Mouse (Mus musculus): ENCODE data around the gene Vmn1r177. TPM values are rescaled to one million over a fixed set of nuclear protein-coding genes. Genes with fewer than 3 reads are reported as not detected.

Gene Vmn1r177
- total RNA-seq (2023), result not detected

GRCm38 (mm10) chr7:23866349-23866748 is at the start of gene Vmn1r177:
Gene Vmn1r177, minus strand, starts transcription at chr7:23866449.

GRCm38 (mm10) chr7:23891709-23892108 is 25.5 kb upstream of the Vmn1r177 start, which contains the start of gene Vmn1r178:
Gene Vmn1r178, plus strand, starts transcription at chr7:23892009.

GRCm38 (mm10) chr7:23837272-23837671 is 29.0 kb downstream of the Vmn1r177 start, which contains the start of gene Vmn1r176:
Gene Vmn1r176, minus strand, starts transcription at chr7:23837372.

Other genes with a start within 250 kb of the Vmn1r177 start
- gene Vmn1r171, start 235.7 kb downstream of the Vmn1r177 start, total RNA-seq (2023), result not detected
- gene Vmn1r172, start 208.1 kb downstream of the Vmn1r177 start, total RNA-seq (2023), result not detected
- gene Vmn1r173, start 165.7 kb downstream of the Vmn1r177 start, total RNA-seq (2023), result not detected
- gene Vmn1r174, start 114.2 kb downstream of the Vmn1r177 start, total RNA-seq (2023), result not detected
- gene Vmn1r175, start 55.8 kb downstream of the Vmn1r177 start, total RNA-seq (2023), result not detected
- gene Vmn1r176, start 29.1 kb downstream of the Vmn1r177 start, total RNA-seq (2023), result not detected
- gene Vmn1r178, start 25.6 kb upstream of the Vmn1r177 start, total RNA-seq (2023), result not detected
- not detected for gene Vmn1r179, start 60.5 kb upstream of the Vmn1r177 start, total RNA-seq (2023)
- not detected for gene Vmn1r180, start 84.2 kb upstream of the Vmn1r177 start, total RNA-seq (2023)
- not detected for gene Vmn1r181, start 108.2 kb upstream of the Vmn1r177 start, total RNA-seq (2023)
- gene V1rd19, start 135.2 kb upstream of the Vmn1r177 start, total RNA-seq (2023), result not detected
- gene Vmn1r183, start 186.8 kb upstream of the Vmn1r177 start, total RNA-seq (2023), result not detected
- gene Zfp180, start 215.5 kb upstream of the Vmn1r177 start, total RNA-seq (2023), result 36.7 TPM
- 5.8 TPM for gene Zfp112, start 245.9 kb upstream of the Vmn1r177 start, total RNA-seq (2023)